Mouse (Mus musculus): Measurements from ENCODE around the gene Chst1. TPM values are rescaled to one million over a fixed set of nuclear protein-coding genes. Genes with fewer than 3 reads are reported as not detected.

The Chst1 gene
- polyA plus RNA-seq, 1 experiment from 2014 or later, result 25.4 TPM

DNA sequence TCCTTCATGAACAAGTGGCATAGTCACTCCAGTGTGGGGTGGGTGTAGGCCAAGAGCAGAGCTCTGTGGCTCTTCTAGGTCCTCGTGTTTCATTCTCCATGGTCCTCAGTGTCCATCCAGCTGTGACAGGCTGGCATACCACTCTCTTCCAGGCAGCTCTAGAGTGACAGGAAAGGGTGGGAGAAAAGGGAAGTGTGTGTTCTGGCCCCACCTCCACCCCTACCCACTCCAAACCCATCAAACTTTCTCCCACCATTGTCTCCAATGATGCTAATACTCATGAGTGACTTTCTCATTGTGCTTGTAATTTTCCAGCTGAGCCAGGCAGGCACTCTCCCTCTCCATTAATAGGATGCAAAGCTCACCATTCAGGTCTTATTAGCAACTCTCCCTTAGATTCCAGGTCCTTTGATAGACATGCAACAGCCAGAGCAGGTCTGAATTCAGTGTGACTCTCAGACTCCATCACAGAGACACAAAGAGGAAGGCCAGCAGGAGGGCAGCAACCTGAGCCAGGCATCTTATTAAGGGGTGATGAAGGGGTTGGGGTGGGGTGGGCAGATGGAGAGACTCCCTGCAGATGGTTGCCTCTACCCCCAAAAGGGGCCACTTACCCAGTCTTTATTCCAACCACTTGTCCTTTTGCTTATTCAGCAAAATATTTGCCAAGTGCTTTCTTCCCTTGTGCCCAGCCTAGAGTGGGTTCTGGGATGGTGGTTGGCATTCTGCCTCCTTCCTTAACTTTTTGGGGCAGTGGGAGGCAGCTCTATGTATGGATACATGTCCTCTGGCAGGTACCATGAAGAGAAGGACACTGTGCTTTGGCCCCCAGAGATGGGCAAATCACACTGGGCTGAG is 59.0 kb downstream of the Chst1 start:
- 33% methylated on average over 1 of the region's 1 CpGs for WGBS
- H3K36me3 ChIP-seq, result no peaks in the 10 kb centered on the region
- no peak overlapping the region for H3K9ac ChIP-seq (replicated peaks)
- no peaks in the 10 kb centered on the region for H3K9me3 ChIP-seq
- no peaks in the 10 kb centered on the region for H3K27me3 ChIP-seq
- no peak for ATAC-seq (replicated peaks)
- H3K4me2 ChIP-seq (replicated peaks), result no peak overlapping the region
- H3K4me1 ChIP-seq, result no peaks in the 10 kb centered on the region
- no peak overlapping the region for H3K4me3 ChIP-seq
- no peak overlapping the region for H3K27ac ChIP-seq (replicated peaks)

DNA sequence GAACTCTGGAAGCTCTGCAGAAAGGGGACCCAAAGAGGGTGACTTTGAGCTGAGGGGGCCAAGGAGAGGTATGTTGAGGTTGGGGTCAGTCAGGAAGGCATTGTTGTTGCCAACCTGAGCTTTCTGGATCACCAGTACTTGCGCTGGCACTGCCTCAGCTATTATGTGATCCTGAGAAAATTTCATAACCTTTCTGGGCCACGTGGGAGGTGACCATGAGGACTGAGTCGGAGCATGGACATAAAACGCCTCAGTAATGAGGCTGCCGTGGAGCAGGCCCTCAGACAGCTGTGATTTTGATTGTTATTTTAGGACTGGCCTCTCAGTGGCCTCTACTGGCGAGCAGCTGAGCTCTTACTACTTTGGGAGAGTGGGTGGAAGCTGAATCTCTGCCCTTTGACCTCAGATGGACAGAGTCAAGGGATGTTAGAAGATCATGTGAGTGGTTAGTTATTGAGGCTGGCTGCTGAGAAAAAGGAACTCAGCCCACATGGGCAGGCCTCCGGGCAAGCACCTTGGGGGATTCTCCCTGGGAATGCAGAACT is 60.1 kb downstream of the Chst1 start:
- Histone ChIP-seq H3K9me3 (no peaks in the 10 kb centered on the region), H3K4me1 (peaks cover 6% of the 10 kb centered on the region; the same call in 1 of the 2 replicates), H3K27me3 (no peaks in the 10 kb centered on the region), H3K4me3 (no peak overlapping the region), H3K27ac (replicated peaks) (no peak overlapping the region), H3K36me3 (no peaks in the 10 kb centered on the region), H3K4me2 (replicated peaks) (no peak overlapping the region), H3K9ac (replicated peaks) (no peak overlapping the region)
- 81% methylated on average over 7 of the region's 7 CpGs for WGBS
- no peak for ATAC-seq (replicated peaks)

DNA sequence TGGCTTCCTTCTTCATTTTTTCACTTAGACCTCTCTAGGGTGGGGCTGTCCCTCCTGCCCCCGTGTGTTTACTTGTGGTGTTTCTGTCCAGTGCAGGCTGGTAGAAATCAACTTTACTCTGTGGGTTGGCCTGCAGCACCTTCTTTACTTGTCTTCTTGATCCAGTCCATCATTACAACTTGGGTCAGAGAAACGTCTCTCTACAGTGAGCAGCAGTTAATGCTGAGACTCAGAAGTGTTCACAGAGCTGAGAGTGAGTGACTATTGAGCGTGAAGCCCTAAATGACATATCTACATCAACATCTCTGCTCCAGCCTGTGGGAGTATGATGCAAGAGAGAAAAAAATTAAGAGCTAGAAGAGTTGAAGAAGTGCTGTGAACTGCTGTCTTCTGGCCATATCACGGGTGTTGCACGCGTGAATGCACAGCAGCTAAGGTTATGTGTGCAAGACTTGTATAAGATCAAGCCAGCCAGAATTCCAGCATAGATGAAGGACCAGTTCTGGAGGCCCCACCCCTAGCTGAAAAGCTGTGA is 63.1 kb downstream of the Chst1 start:
- no peak overlapping the region for H3K4me3 ChIP-seq
- no peaks in the 10 kb centered on the region for H3K27me3 ChIP-seq
- no peaks in the 10 kb centered on the region for H3K9me3 ChIP-seq
- 90% methylated on average over 6 of the region's 6 CpGs for WGBS
- H3K4me1 ChIP-seq, result peaks cover 6% of the 10 kb centered on the region; the same call in 1 of the 2 replicates
- no peaks in the 10 kb centered on the region for H3K36me3 ChIP-seq
- ATAC-seq (replicated peaks), result no peak
- H3K27ac ChIP-seq (replicated peaks), result no peak overlapping the region
- no peak overlapping the region for H3K9ac ChIP-seq (replicated peaks)
- H3K4me2 ChIP-seq (replicated peaks), result no peak overlapping the region

Small RNA genes lying within 50 kb of the gene (microRNA-seq; reads per million reads assigned to microRNA genes)
- gene Mir7221 (not detected), gene Mir7222 (not detected)

Other genes starting within 250 kb of the Chst1 start
- gene Pex16, start 225.0 kb upstream of the Chst1 start, polyA plus RNA-seq (2015; fragmentation: Nextera tagmentation; extraction: Ambion mirVana), result 36.8 and 41.2 TPM in 2 replicates
- gene Large2, start 224.8 kb upstream of the Chst1 start, polyA plus RNA-seq (2015; fragmentation: Nextera tagmentation; extraction: Ambion mirVana), result 1.5 and 2.6 TPM in 2 replicates
- gene 1700029I15Rik, start 217.2 kb upstream of the Chst1 start, polyA plus RNA-seq (2015; fragmentation: Nextera tagmentation; extraction: Ambion mirVana), result 6.8 and 10.6 TPM in 2 replicates
- gene Mapk8ip1, start 198.4 kb upstream of the Chst1 start, polyA plus RNA-seq (2015; fragmentation: Nextera tagmentation; extraction: Ambion mirVana), result 119 and 120 TPM in 2 replicates
- 37.0 and 37.2 TPM in 2 replicates for gene Cry2, start 165.7 kb upstream of the Chst1 start, polyA plus RNA-seq (2015; fragmentation: Nextera tagmentation; extraction: Ambion mirVana)
- 9.7 and 10.9 TPM in 2 replicates for gene Slc35c1, start 139.2 kb upstream of the Chst1 start, polyA plus RNA-seq (2015; fragmentation: Nextera tagmentation; extraction: Ambion mirVana)